Mouse (Mus musculus): ENCODE data around the gene Tes. TPM values are rescaled to one million over a fixed set of nuclear protein-coding genes. Genes with fewer than 3 reads are reported as not detected.

Tes gene
- polyA plus RNA-seq (2012; rRNA removed) = 2.5 and 2.8 TPM in 2 replicates

DNA sequence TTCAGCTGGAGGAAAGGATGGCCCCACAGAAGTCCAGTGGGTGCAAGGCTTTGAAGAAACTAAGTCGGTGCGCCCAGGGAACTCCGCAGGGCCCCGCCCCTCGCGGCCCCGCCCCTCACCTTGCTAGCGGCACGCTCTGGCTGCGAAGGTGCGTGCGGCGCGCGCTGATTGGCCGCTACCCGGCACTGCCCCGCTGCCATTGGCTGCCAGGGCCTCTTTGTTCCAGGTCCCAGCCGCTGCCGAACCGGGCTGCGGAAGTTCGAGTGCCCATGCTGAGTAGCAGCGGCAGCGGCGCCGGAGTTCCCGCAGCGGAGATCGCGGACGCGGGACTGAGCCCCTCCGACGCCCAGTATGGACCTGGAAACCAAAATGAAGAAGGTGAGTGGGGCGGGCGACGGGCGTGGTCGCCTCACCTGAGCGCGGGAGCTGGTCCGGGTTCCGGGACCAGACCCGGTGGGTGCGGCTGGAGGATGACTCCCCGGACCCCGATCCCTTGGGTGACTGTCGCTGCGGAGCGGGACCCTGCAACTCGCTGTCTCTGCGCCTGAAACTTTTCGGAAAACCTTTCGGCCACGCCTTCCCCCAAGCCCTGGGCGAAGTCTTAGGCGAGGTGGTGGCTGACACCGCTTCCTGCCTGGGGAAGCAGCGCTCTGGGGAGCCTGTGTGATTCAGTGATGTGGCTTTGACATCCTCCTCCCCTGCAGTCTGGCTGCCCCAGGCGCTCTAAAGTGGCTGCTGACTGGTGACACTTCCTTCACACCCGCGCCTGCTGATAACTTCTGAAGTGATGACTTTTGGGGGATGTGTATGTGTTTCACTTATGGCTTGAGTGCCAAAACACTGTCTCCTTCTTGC is at the start of gene Tes:
Tes (plus strand) TSS at position 214 of the 855 bp plus-strand sequence.

Other genes starting within 250 kb of the Tes start
- 4.5 and 5.3 TPM in 2 replicates for gene Tfec, start 166.7 kb upstream of the Tes start, polyA plus RNA-seq (2012; rRNA removed)
- 0.86 and 0.89 TPM in 2 replicates for gene Cav2, start 216.0 kb downstream of the Tes start, polyA plus RNA-seq (2012; rRNA removed)
- gene Cav1, start 241.2 kb downstream of the Tes start, polyA plus RNA-seq (2012; rRNA removed) = 1.6 and 1.9 TPM in 2 replicates